Mouse (Mus musculus) neural tube, embryonic 15.5 days (tissue): Measurements from ENCODE around the gene Acbd6. TPM values are rescaled to one million over a fixed set of nuclear protein-coding genes. Genes with fewer than 3 reads are reported as not detected.

Source experiments
- ATAC-seq: fragments of 200-750 bp; cut with Nextera tagmentation; 2 replicates; pipeline ENCODE4 v1.8.0; 2017; ENCODE audit warnings: mild to moderate bottlenecking, moderate TSS enrichment, moderate library complexity; ENCODE audit not compliant: low FRiP score
- H3K27ac ChIP-seq: fragments of 300-500 bp; sonication (generic); replicated peaks from 2 replicates; pipeline ENCODE4 v1.5.1; 2015; ENCODE audit warnings: mild to moderate bottlenecking, inconsistent platforms
- H3K27me3 ChIP-seq: fragments of 300-500 bp; sonication (generic); replicated peaks from 2 replicates; pipeline ENCODE4 v1.6.1; 2015; ENCODE audit warnings: inconsistent platforms
- H3K36me3 ChIP-seq: fragments of 300-500 bp; sonication (generic); 2 replicates; pipeline ENCODE4 v1.6.1; 2015; ENCODE audit warnings: inconsistent platforms
- H3K4me1 ChIP-seq: fragments of 300-500 bp; sonication (generic); 2 replicates; pipeline ENCODE4 v1.6.1; 2015; ENCODE audit warnings: inconsistent platforms
- H3K4me2 ChIP-seq: fragments of 300-500 bp; sonication (generic); 2 replicates; pipeline ENCODE4 v1.6.1; 2015; ENCODE audit warnings: inconsistent platforms, mild to moderate bottlenecking, moderate library complexity
- H3K4me3 ChIP-seq: fragments of 300-500 bp; sonication (generic); replicated peaks from 2 replicates; pipeline ENCODE4 v1.5.1; 2015; ENCODE audit warnings: mild to moderate bottlenecking, inconsistent platforms
- H3K9ac ChIP-seq: fragments of 300-500 bp; sonication (generic); replicated peaks from 2 replicates; pipeline ENCODE4 v1.6.1; 2015; ENCODE audit warnings: mild to moderate bottlenecking, inconsistent platforms
- H3K9me3 ChIP-seq: fragments of 300-500 bp; sonication (generic); replicated peaks from 2 replicates; pipeline ENCODE4 v1.6.1; 2016; ENCODE audit warnings: inconsistent platforms
- WGBS: fragments of 180-500 bp; shearing (Covaris S2); methylation state at CpG from one replicate; pipeline ENCODE4 v1.1.7; 2015; ENCODE audit warnings: mixed read lengths; 5-methylcytosine and 5-hydroxymethylcytosine counted together
- polyA plus RNA-seq: library from polyadenylated mRNA; unstranded; fragments of >200 nt; fragmentation: Nextera tagmentation; extraction: Ambion mirVana; gene quantifications from 2 replicates; pipeline ENCODE4 v1.2.1, GENCODE M21; 2015

The Acbd6 gene
- 101 and 109 TPM in 2 replicates for polyA plus RNA-seq

DNA sequence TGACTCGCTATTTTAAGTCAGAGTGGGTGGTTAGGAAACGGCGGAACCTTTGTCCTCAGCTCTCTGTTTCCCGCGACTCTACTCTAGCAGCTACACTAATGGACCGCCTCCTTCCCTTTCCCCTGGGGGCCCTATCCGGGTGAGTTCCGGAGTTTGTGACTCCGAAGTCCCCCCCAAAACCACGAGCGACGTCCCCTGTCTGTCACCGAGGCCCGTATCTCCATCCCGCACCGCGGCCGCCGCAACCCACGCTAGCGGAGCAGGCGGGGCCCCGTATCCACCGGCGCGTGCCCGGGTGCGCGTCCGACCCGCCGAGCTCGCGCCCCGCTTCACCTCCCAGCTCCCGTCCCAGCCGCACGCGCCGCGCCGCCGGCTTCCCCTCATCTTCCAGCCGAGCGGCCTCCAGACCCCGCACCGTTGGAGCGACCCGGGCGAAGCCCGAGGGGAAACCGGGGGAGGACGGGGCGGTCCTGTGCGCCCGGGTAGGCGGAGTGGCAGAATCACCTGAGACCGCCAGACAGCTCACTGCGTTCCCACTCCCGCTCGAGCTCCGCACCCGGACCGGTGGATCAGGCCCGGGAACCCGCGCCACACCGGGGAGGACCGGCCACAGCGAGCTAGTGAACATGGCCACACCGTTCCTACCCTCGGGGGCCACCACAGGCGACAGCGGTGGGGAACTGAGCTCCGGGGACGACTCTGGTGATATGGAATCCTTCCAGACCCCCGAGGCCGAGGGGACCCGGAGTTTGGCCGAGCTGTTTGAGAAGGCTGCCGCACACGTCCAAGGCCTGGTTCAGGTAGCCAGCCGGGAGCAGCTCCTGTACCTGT is at the start of gene Acbd6:
Gene Acbd6 (plus strand): TSS at position 109 of the 831 bp plus-strand sequence.
- 0% methylated on average over 80 of the region's 83 CpGs for WGBS
- Histone ChIP-seq H3K27me3 (no peaks in the 10 kb centered on the region), H3K4me2 (peak within 1 kb of the TSS; percentile 72), H3K9ac (peak within 1 kb of the TSS; percentile 92), H3K27ac (peak within 1 kb of the TSS; percentile 87), H3K36me3 (no peaks in the 10 kb centered on the region), H3K9me3 (no peaks in the 10 kb centered on the region), H3K4me1 (peaks cover 27% of the 10 kb centered on the region), H3K4me3 (peak within 1 kb of the TSS; percentile 98)
- ATAC-seq, result peak; percentile 91

DNA sequence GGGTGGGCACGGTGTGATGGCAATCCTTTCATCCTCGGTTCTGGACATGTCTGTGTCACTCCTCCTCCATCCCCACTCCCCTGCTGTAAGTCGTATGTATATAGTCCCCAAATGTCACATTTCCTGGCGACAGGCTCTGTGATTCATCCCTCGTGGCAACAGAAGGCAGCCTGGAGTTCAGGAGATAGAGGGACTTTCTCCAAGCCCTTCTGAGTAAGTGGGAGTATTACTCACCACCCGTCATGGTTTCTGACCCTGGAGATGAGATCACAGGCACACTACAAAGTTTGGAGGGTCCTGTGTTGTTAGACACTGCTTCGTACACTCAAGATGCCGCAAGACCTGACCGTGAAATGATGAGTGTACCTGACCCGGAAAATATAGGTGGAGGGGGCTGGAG is 47.7 kb upstream of the Acbd6 start:
- 65% methylated on average over 10 of the region's 10 CpGs for WGBS
- no peaks in the 10 kb centered on the region for H3K36me3 ChIP-seq

DNA sequence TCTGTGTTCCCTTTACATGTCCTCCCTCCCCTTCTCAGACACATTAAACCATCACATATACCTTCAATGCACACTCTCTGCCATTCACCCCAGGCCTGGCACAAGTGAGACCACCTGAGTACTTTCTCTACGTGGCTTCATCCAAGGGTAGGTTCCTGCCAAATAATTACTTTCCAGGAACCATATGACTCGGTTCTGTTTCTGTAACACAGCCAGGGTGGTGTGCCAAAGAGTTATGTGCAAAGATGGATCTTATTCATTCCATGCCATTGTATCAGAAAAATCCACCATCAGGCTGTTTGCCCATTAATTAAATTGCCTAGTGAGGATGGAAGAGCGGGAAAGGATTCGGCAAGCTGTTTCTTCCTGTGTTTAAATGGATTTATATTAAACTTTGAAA is 42.1 kb upstream of the Acbd6 start:
- no peak for ATAC-seq
- peaks cover 8% of the 10 kb centered on the region; the same call in 1 of the 2 replicates for H3K9me3 ChIP-seq

More for the DNA sequence above, 47.7 kb upstream of the Acbd6 start:
- Histone ChIP-seq H3K9me3 (no peaks in the 10 kb centered on the region), H3K9ac (no peak overlapping the region), H3K4me3 (no peak overlapping the region), H3K4me2 (no peak overlapping the region), H3K27me3 (no peaks in the 10 kb centered on the region), H3K4me1 (peaks cover 5% of the 10 kb centered on the region), H3K27ac (no peak overlapping the region)
- no peak for ATAC-seq

DNA sequence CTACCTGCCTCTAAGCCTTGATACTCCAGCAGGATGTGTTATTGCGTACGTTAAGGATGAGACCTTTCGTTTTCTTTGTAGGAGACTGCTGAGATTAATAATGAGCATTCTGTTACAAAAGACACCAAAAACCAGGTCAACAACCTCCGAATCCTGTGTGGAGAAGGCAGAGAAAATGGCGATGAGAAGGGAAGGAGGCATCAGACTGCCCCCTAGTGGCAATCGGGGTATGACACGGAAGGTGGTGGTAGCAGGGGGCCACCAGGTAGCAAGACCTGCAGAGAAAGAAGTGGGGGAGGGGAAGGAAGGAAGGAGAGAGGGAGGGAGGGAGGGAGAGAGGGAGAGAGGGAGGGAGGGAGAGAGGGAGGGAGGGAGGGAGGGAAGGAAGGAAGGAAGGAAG is 41.3 kb upstream of the Acbd6 start:
- Histone ChIP-seq H3K27ac (no peak overlapping the region), H3K27me3 (no peaks in the 10 kb centered on the region), H3K4me3 (no peak overlapping the region), H3K9ac (no peak overlapping the region), H3K4me1 (no peaks in the 10 kb centered on the region), H3K36me3 (no peaks in the 10 kb centered on the region), H3K9me3 (peaks cover 8% of the 10 kb centered on the region; the same call in 1 of the 2 replicates), H3K4me2 (no peak overlapping the region)
- WGBS, result 35% methylated on average over 7 of the region's 7 CpGs
- ATAC-seq, result no peak

More for the DNA sequence above, 42.1 kb upstream of the Acbd6 start:
- no peaks in the 10 kb centered on the region for H3K36me3 ChIP-seq
- no peaks in the 10 kb centered on the region for H3K4me1 ChIP-seq
- no peak overlapping the region for H3K27ac ChIP-seq
- H3K27me3 ChIP-seq, result no peaks in the 10 kb centered on the region
- H3K9ac ChIP-seq, result no peak overlapping the region
- no peak overlapping the region for H3K4me3 ChIP-seq
- no peak overlapping the region for H3K4me2 ChIP-seq
- WGBS, result 72% methylated on average over 4 of the region's 4 CpGs

DNA sequence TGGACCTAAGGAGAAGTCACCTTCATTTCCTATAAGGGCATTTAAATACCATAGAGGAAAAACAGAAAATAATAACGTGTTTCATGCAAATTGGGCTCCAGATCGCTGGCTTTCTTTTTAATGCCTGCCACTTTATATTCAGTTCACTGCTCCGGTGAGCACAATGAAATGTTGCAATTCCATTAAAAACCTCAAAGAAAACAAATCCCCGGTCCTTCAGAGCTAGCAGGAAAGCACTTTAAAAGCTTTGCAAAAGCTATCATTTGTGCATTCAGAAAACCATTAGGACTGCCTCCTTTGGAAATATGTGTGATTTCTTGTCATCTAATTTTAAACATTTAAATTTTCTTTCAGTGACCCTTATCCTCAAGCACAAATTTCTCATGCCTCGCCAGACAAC is 40.9 kb upstream of the Acbd6 start:
- H3K4me1 ChIP-seq, result no peaks in the 10 kb centered on the region
- H3K9ac ChIP-seq, result no peak overlapping the region
- H3K4me3 ChIP-seq, result no peak overlapping the region
- H3K9me3 ChIP-seq, result peaks cover 8% of the 10 kb centered on the region; the same call in 1 of the 2 replicates
- peak overlapping the region; percentile 66 for H3K27ac ChIP-seq
- H3K27me3 ChIP-seq, result no peaks in the 10 kb centered on the region
- ATAC-seq, result no peak
- no peaks in the 10 kb centered on the region for H3K36me3 ChIP-seq
- WGBS, result 25% methylated on average over 5 of the region's 5 CpGs
- H3K4me2 ChIP-seq, result no peak overlapping the region

DNA sequence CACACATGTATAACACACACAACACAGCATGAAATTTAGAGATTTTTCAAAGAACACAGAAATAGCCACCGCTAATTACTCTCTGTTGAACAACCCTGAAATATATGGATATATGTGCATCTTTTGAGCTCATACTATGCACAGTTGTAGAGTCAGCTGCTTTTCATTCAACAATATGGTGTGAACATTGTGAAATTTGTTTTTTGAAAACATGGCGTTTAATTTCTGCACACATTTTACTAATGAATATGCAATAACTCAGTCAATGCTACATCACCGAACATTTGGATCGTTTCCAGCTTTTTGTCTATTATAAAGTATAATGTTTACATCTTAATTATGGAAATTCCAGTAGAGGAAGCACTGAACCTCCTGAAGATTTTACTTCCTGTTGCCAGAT is 37.6 kb upstream of the Acbd6 start:
- no peaks in the 10 kb centered on the region for H3K27me3 ChIP-seq
- no peak overlapping the region for H3K4me3 ChIP-seq
- no peaks in the 10 kb centered on the region for H3K36me3 ChIP-seq
- H3K4me2 ChIP-seq, result no peak overlapping the region
- 77% methylated on average over 4 of the region's 4 CpGs for WGBS
- peaks cover 8% of the 10 kb centered on the region; the same call in 1 of the 2 replicates for H3K9me3 ChIP-seq
- no peak overlapping the region for H3K27ac ChIP-seq
- no peak overlapping the region for H3K9ac ChIP-seq
- H3K4me1 ChIP-seq, result no peaks in the 10 kb centered on the region
- ATAC-seq, result no peak

DNA sequence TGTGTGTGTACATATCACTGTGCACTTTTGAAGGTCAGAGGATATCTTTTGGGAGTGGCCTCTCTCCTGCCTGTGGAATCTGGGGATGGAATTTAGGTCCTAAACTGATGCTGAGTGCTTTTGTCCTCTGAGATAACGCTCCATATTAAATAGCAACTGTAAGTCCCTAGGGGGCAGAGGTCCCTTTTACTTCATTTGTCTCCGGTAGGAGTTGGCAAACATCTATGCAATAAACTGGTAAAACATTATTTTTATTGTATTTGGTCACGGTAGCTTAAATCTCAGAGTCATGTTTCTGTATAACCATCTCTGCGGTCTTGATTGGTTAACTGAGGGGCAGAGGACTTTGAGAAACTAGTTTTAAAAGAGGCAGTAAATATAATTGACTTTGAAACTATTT is 35.4 kb upstream of the Acbd6 start:
- no peak overlapping the region for H3K9ac ChIP-seq
- ATAC-seq, result no peak

DNA sequence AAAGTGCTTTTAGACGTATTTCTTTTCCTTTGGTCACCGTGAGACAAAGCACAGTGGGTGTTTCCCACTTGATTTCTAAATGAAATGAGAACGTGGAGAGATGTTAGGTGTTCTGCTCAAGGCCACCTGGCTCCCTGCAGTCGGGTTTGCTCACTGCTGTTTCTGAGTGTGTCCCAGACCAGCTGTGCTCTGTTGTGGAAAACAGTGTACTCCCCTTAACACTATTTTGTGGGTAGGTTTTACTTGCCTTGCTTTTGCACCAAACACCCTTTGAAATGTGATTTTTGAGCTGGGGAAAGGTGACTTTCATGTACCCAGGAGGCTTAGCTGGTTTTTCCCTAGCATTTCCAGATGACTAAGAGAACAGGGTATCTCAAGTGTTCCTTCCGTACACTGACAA is 31.7 kb upstream of the Acbd6 start:
- Histone ChIP-seq H3K36me3 (no peaks in the 10 kb centered on the region), H3K4me2 (no peak overlapping the region), H3K27ac (no peak overlapping the region), H3K4me3 (no peak overlapping the region), H3K9ac (no peak overlapping the region), H3K4me1 (peaks cover 30% of the 10 kb centered on the region), H3K9me3 (no peaks in the 10 kb centered on the region), H3K27me3 (no peaks in the 10 kb centered on the region)
- 58% methylated on average over 5 of the region's 5 CpGs for WGBS
- ATAC-seq, result no peak

More for the DNA sequence above, 35.4 kb upstream of the Acbd6 start:
- Histone ChIP-seq H3K4me1 (0 out of 2 replicates have a peak, but pooled peaks cover 2% of the 10 kb centered on the region), H3K36me3 (no peaks in the 10 kb centered on the region), H3K27ac (no peak overlapping the region), H3K4me3 (no peak overlapping the region), H3K27me3 (no peaks in the 10 kb centered on the region), H3K4me2 (no peak overlapping the region), H3K9me3 (peaks cover 8% of the 10 kb centered on the region; the same call in 1 of the 2 replicates)
- 75% methylated on average over 4 of the region's 4 CpGs for WGBS

DNA sequence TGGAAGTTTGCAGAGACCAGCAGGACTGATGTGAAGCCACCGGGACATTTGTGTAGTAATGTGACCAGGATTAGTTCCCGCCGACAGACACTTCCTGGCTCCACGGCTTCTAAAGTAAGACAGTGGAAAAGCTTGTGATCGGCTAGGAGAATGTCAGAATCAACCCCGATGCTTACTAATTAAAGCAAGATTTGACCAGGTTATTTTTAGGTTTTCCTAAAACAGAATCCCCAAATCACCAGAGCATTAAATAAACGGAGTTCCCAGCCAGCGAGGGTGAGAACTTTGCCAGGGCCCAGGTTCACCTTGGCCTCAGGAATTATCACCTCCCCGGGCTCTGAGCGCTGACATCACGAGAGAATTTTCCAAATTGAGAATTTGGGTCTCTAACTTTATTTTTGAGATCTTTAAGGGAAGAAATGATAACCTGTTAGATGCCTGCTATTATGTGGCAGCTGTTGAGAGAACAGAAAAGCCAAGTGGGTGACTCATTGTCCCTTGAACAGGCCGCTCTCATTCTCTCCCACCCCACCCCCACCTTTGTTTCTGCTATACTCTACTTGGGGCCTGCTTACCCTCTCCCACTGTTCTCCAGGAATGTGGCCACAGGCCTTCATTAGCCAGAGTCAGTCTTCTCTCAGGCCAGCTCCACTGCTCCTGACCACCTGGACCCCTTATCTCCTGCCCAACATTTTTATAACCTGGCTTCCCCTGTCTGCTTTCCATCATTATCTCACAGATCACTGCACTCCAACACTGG is 30.7 kb upstream of the Acbd6 start:
- H3K27ac ChIP-seq, result no peak overlapping the region

DNA sequence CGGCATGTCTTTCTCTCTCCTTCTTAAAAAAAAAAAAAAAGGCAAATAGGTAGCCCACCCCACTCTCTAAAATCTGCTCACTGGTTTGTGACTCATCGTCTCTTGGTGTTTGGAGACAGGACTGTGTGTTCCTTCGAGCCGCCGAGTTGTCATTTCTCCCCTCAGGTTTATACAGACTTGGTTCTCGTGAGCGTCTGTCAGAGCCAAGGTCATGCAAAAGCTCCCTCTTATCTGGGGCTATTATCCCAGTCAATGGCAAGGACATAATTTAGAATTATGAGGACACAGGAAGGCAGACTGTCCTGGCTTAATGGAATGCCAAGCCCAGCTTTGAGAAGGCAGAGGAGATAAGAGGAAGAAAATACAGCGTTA is 30.1 kb upstream of the Acbd6 start:
- H3K9me3 ChIP-seq, result no peaks in the 10 kb centered on the region
- no peak overlapping the region for H3K4me3 ChIP-seq
- peaks cover 30% of the 10 kb centered on the region for H3K4me1 ChIP-seq
- H3K27ac ChIP-seq, result no peak overlapping the region
- no peaks in the 10 kb centered on the region for H3K27me3 ChIP-seq
- no peak overlapping the region for H3K4me2 ChIP-seq
- ATAC-seq, result no peak
- WGBS, result 26% methylated on average over 8 of the region's 8 CpGs
- H3K9ac ChIP-seq, result no peak overlapping the region
- H3K36me3 ChIP-seq, result no peaks in the 10 kb centered on the region

More for the DNA sequence above, 30.7 kb upstream of the Acbd6 start:
- H3K36me3 ChIP-seq, result no peaks in the 10 kb centered on the region
- WGBS, result 50% methylated on average over 12 of the region's 12 CpGs
- no peaks in the 10 kb centered on the region for H3K27me3 ChIP-seq
- no peak overlapping the region for H3K9ac ChIP-seq
- H3K4me3 ChIP-seq, result no peak overlapping the region
- no peak for ATAC-seq
- H3K9me3 ChIP-seq, result no peaks in the 10 kb centered on the region
- peaks cover 30% of the 10 kb centered on the region for H3K4me1 ChIP-seq
- H3K4me2 ChIP-seq, result no peak overlapping the region

DNA sequence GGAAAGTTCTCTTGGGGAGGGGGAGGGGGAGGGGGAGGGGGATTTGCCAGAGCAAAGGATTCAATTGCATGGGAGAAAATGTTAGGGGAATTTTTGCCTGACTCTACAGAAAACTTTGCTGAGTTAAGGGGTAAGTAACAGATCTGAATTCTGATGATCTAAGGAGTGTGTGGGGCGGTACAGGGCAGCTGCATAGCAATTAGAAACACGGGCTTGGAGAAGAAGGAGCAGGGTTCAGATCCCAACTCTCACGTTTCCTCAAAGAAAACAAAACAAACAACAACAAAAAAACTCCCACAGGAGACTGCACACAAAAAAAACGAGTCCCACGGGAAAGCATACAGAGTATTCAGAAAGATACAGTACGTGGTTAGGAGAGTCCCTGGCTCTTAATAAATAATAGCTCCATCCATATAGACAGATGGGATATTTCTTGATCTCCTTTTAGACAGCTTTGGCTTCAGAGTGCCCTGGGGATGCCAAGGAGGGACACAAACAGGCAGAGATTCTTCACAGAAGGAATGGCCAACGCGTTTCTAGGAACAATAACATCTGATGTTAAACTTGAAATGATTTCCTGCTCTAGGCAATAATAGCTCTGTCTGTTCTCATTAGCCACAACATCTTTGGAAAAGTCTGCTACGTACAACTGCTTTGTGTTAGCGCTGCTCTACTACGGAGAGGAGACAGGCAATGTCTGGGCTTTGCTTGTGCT is 29.4 kb upstream of the Acbd6 start:
- ATAC-seq, result 0 out of 2 replicates have a peak, but pooled peaks have one; percentile 32
- no peak overlapping the region for H3K4me3 ChIP-seq
- H3K27ac ChIP-seq, result no peak overlapping the region; the same call in 1 of the 2 replicates
- peaks cover 30% of the 10 kb centered on the region for H3K4me1 ChIP-seq
- no peaks in the 10 kb centered on the region for H3K9me3 ChIP-seq
- no peaks in the 10 kb centered on the region for H3K27me3 ChIP-seq
- no peaks in the 10 kb centered on the region for H3K36me3 ChIP-seq
- H3K9ac ChIP-seq, result no peak overlapping the region
- 24% methylated on average over 11 of the region's 11 CpGs for WGBS
- no peak overlapping the region for H3K4me2 ChIP-seq
